Mouse (Mus musculus) macrophage (primary cell): ENCODE results near the gene Sec16a. TPM values are rescaled to one million over a fixed set of nuclear protein-coding genes. Genes with fewer than 3 reads are reported as not detected.
A peak's percentile ranks its signal among the peaks of the same experiment; 100 is the strongest.

Experiments used
- H3K27ac ChIP-seq: fragments of 350-480 bp; formaldehyde crosslinking; 2 replicates; pipeline ENCODE4 v1.9.0; 2021
- H3K36me3 ChIP-seq: fragments of 350-480 bp; formaldehyde crosslinking; 2 replicates; pipeline ENCODE4 v1.9.0; 2021; ENCODE audit errors: inconsistent target
- H3K4me3 ChIP-seq: fragments of 350-480 bp; formaldehyde crosslinking; 2 replicates; pipeline ENCODE4 v1.9.0; 2021; ENCODE audit errors: inconsistent target
- H3K79me2 ChIP-seq: fragments of 350-480 bp; formaldehyde crosslinking; 2 replicates; pipeline ENCODE4 v1.9.0; 2021; ENCODE audit errors: inconsistent target
- WGBS: methylation state at CpG from one replicate; pipeline ENCODE4 v1.1.7; 2026; ENCODE audit warnings: inconsistent platforms; ENCODE audit not compliant: missing documents; 5-methylcytosine and 5-hydroxymethylcytosine counted together
- polyA plus RNA-seq: library from polyadenylated mRNA; stranded (reverse); fragments of 250-400 nt; gene quantifications from 3 replicates; pipeline ENCODE4 v1.2.4, GENCODE M21; 2018; ENCODE audit warnings: inconsistent platforms

Gene Sec16a
- polyA plus RNA-seq, 1 experiment from 2014 or later: 46.9 TPM

GRCm38 (mm10) chr2:26460837-26461236 lies 15.8 kb upstream of the Sec16a start:
- Histone ChIP-seq H3K4me3 (no peak overlapping the region), H3K36me3 (peaks cover 63% of the 10 kb centered on the region), H3K27ac (no peak overlapping the region), H3K79me2 (no peaks in the 10 kb centered on the region)
- WGBS: 93% methylated on average over 13 of the region's 13 CpGs

- no peak overlapping the region for H3K4me3 ChIP-seq
- WGBS: 93% methylated on average over 13 of the region's 16 CpGs
- no peak overlapping the region for H3K27ac ChIP-seq
- no peaks in the 10 kb centered on the region for H3K79me2 ChIP-seq
- peaks cover 59% of the 10 kb centered on the region for H3K36me3 ChIP-seq
Observed at GRCm38 (mm10) chr2:26460097-26460646, 15.2 kb upstream of the Sec16a start.

GRCm38 (mm10) chr2:26459478-26459877 lies 14.5 kb upstream of the Sec16a start:
- no peak overlapping the region for H3K4me3 ChIP-seq
- no peak overlapping the region for H3K27ac ChIP-seq
- WGBS: 92% methylated on average over 6 of the region's 6 CpGs
- peaks cover 52% of the 10 kb centered on the region for H3K36me3 ChIP-seq
- no peaks in the 10 kb centered on the region for H3K79me2 ChIP-seq

DNA sequence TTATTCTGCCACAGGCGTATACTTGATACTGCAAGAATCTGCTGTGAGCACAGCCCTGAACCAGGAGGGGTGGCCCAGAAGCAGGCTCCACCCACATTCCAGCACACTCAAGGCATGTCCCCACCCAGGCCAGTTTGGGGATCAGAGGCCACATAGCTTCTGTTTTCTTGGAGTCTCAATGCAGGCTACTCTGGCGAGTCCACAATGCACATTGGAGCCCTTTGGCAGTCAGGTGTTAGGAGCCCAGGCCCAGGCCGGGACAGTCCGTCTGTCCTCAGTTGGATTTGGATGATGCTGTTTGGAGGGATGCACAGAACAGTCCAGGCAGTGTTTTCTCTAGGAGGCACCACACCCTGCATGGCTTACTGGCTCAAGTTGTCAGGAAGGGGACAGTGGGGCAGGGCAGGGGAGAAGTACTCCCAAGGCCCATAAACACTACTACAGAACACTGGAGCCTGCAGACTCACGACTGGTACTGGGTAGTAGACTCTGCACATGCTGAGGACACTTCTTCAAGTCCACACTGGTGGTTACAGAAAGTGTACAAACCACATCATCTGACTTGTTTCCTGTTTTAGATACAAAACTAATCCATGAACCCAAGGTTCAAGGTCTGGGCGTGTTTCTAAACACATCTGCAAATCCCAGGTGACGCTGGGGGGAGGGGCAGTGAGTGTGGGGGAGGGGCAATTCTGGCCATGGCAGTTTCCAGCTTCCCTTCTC lies 13.5 kb upstream of the Sec16a start:
- no peak overlapping the region for H3K4me3 ChIP-seq
- peaks cover 43% of the 10 kb centered on the region for H3K36me3 ChIP-seq
- 70% methylated on average over 7 of the region's 7 CpGs for WGBS
- no peaks in the 10 kb centered on the region for H3K79me2 ChIP-seq
- H3K27ac ChIP-seq: no peak overlapping the region

GRCm38 (mm10) chr2:26449121-26450060 lies 4.4 kb upstream of the Sec16a start:
- Histone ChIP-seq H3K27ac (no peak overlapping the region), H3K4me3 (no peak overlapping the region), H3K79me2 (peaks cover 24% of the 10 kb centered on the region), H3K36me3 (no peaks in the 10 kb centered on the region)
- WGBS: 29% methylated on average over 4 of the region's 5 CpGs

DNA sequence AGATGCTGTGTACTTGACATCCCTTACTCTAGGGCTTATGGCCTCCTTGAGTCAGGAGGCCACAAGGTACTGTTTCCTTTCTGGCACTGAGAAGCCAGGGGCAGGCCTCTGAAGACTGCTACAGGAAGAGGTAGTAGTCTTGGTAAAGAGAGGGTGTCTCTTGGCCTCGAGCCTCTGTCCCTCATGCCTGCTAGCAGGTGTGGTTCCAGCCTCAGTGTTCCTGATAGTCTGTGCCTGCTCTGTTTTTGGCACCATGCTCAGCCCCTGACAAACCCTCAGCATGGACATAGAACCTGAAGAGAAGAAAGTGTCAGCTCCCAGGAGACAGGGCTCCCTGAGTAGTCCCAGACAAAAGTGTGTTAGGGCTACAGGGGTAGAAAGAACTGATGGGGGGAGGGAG lies 2.4 kb upstream of the Sec16a start:
- no peaks in the 10 kb centered on the region for H3K36me3 ChIP-seq

GRCm38 (mm10) chr2:26446671-26447070 lies 1.7 kb upstream of the Sec16a start:
- peaks cover 2% of the 10 kb centered on the region for H3K36me3 ChIP-seq
- H3K79me2 ChIP-seq: peaks cover 51% of the 10 kb centered on the region
- H3K4me3 ChIP-seq: peak overlapping the region; percentile 86
- WGBS: 76% methylated on average over 4 of the region's 4 CpGs
- peak overlapping the region; percentile 77 for H3K27ac ChIP-seq

More for the DNA sequence above, 2.4 kb upstream of the Sec16a start:
- 47% methylated on average over 1 of the region's 1 CpGs for WGBS
- Histone ChIP-seq H3K4me3 (no peak overlapping the region), H3K79me2 (peaks cover 44% of the 10 kb centered on the region), H3K27ac (no peak overlapping the region)

DNA sequence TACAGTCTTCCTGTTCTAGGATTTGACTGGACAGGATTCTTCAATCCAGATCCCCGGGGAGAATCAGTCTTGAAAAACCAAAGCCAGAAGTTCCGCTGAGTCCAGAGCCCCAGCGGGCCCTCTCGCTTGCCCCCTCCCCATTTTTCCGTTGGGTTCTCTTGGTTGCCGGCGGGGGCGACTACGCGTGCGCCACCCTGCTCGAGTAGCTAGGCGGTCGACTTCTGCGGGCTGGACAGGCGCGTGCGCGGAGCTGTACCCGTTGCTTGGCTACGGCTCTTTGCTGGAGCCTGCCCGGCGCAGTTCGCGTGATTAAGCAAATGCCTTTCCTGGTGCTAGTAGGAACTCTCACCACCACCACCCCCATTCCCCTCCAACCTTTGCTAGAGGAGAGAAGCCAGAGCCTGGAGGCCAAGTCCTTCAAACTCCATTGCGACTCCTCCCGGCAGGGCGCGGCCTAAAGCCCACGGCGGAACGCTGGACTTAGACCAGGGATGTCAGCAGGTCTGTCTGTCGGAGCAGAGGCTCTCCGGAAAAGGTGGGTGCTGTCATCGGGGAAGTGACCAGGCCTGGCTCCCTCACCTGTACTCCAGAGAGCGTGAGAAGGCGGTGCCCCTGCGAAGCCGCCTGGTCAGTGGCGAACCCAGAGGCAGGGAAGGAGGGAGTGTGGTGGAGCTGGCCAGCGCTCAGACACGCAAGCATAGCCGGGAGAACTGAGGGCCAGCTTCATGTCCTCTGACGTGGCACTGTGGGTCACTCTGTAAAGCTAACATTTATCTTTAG lies 840 bp upstream of the Sec16a start:
- H3K79me2 ChIP-seq: peaks cover 60% of the 10 kb centered on the region
- H3K27ac ChIP-seq: peak overlapping the region; percentile 77
- peak overlapping the region; percentile 86 for H3K4me3 ChIP-seq
- 1% methylated on average over 44 of the region's 44 CpGs for WGBS
- peaks cover 10% of the 10 kb centered on the region for H3K36me3 ChIP-seq

GRCm38 (mm10) chr2:26444368-26444767 lies 648 bp downstream of the Sec16a start:
- H3K4me3 ChIP-seq: peak overlapping the region; percentile 94
- peaks cover 73% of the 10 kb centered on the region for H3K79me2 ChIP-seq
- H3K36me3 ChIP-seq: peaks cover 24% of the 10 kb centered on the region
- H3K27ac ChIP-seq: peak overlapping the region; percentile 59
- WGBS: 6% methylated on average over 15 of the region's 15 CpGs

DNA sequence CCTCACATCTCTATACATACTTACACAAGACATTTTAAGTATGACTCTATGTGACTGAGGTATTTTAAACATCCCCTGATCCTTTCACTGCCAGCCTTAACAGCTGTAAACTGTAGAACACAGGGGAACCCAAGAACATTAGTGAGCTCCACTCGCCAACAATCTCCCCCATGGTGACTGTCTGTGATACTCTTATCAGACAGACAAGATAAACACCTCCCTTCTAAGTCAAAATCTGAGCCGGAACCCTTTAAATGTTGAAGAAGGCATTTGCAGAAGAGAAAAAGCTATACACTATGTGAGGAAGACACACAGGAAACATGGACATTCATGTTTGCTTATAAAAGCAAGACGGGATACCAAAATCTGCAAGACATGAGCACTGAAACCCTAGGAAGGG lies 1.1 kb downstream of the Sec16a start:
- H3K36me3 ChIP-seq: peaks cover 29% of the 10 kb centered on the region
- H3K4me3 ChIP-seq: peak overlapping the region; percentile 94
- H3K27ac ChIP-seq: 0 out of 2 replicates have a peak overlapping the region, but pooled peaks have one; percentile 59
- peaks cover 78% of the 10 kb centered on the region for H3K79me2 ChIP-seq
- WGBS: 73% methylated on average over 2 of the region's 3 CpGs

GRCm38 (mm10) chr2:26442843-26443242 lies 2.2 kb downstream of the Sec16a start:
- Histone ChIP-seq H3K4me3 (no peak overlapping the region), H3K79me2 (peaks cover 84% of the 10 kb centered on the region), H3K27ac (no peak overlapping the region), H3K36me3 (peaks cover 39% of the 10 kb centered on the region)
- WGBS: 79% methylated on average over 1 of the region's 1 CpGs

DNA sequence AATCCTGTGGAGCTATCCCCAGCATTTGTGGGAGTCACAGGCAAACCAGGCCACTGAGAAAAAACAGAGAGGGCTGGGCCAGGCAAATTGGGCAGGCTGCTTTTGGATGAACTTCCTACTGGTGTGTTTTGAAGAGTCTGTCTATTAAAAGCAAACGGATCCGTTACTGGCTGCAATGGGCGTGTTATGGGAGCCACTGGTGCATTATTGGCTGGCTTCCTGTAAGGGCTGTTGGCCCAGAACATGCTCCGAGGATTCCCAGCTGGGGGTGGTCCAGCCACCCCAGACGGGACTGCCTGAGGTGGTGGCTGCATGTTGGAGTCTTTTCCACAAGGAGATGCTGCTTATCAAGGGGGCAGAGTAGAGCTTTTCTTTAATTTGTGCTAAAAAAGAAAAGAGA lies 3.3 kb downstream of the Sec16a start:
- WGBS: 97% methylated on average over 5 of the region's 5 CpGs
- peaks cover 45% of the 10 kb centered on the region for H3K36me3 ChIP-seq
- peaks cover 84% of the 10 kb centered on the region for H3K79me2 ChIP-seq
- H3K27ac ChIP-seq: no peak overlapping the region
- H3K4me3 ChIP-seq: no peak overlapping the region

- Histone ChIP-seq H3K27ac (no peak overlapping the region), H3K79me2 (peaks cover 83% of the 10 kb centered on the region), H3K36me3 (peaks cover 45% of the 10 kb centered on the region), H3K4me3 (no peak overlapping the region)
- WGBS: 86% methylated on average over 4 of the region's 4 CpGs
Observed at GRCm38 (mm10) chr2:26441261-26441660, 3.8 kb downstream of the Sec16a start.

DNA sequence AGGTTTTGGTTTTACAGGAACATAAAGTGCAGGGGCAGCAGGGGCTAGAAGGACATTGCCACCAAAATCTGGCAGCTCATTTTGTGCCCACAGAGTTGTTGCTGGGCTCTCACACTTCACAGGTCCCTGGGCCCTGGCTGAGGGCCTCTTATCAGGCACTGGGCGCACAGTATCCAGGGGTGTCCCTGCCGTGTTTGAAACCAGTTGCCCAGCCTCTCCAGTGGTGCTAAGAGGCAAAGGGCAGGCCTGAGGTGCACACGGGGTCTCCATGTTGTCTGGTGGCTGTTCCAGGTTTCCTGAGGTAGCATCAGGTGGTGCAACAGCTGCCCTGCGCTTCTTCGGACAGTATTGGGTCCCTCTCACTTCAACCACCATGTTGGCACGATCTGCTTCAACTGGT lies 5.3 kb downstream of the Sec16a start:
- H3K36me3 ChIP-seq: peaks cover 61% of the 10 kb centered on the region

More for the DNA sequence above, 5.3 kb downstream of the Sec16a start:
- 91% methylated on average over 6 of the region's 6 CpGs for WGBS
- Histone ChIP-seq H3K4me3 (no peak overlapping the region), H3K27ac (no peak overlapping the region), H3K79me2 (peaks cover 97% of the 10 kb centered on the region)
